ENCODE assay signal across 8 mouse cellular contexts in genomic region chr15:103240160-103241028, GRCm38 (mm10). TPM values are rescaled to one million over a fixed set of nuclear protein-coding genes. Genes with fewer than 3 reads are reported as not detected.
A peak's percentile ranks its signal among the peaks of the same experiment; 100 is the strongest.
DNase-seq lines count a peak whose midpoint lies in the region; ATAC-seq and TF ChIP-seq lines count a peak whose summit lies in the region.

Gene Hnrnpa1 (plus strand): TSS chr15:103240432.

- under 1% methylated on average over 47 of the region's 47 CpGs for WGBS in forebrain, embryonic 12.5 days
- under 1% methylated on average over 47 of the region's 47 CpGs for WGBS in heart, postnatal 0 days
- under 1% methylated on average over 47 of the region's 47 CpGs for WGBS in liver, embryonic 16.5 days (ENCODE audit: insufficient replicate concordance)
- under 1% methylated on average over 47 of the region's 47 CpGs for WGBS in neural tube, embryonic 13.5 days

- peaks cover 57% of the 10 kb centered on the region for H3K36me3 ChIP-seq in E14TG2a.4 (ENCODE audit: insufficient read depth, low read length)
- H3K36me3 ChIP-seq in forebrain, embryonic 12.5 days (replicated peaks) = peaks cover 41% of the 10 kb centered on the region
- H3K36me3 ChIP-seq in heart, postnatal 0 days (replicated peaks; ENCODE audit: control insufficient read depth, insufficient read depth, low read length) = peaks cover 34% of the 10 kb centered on the region
- peaks cover 39% of the 10 kb centered on the region for H3K36me3 ChIP-seq in liver, embryonic 16.5 days (ENCODE audit: control insufficient read depth, insufficient read depth)
- H3K36me3 ChIP-seq in neural tube, embryonic 13.5 days = peaks cover 39% of the 10 kb centered on the region

- peak; percentile 98 for DNase-seq in c-Kit-positive CD71-positive TER-119-positive erythroid progenitor cells, embryonic 14.5 days (ENCODE audit: low spot score)
- peak; percentile 100 for DNase-seq in heart, postnatal 0 days (ENCODE audit: low spot score)
- DNase-seq in kidney, postnatal 4 days = peak; percentile 89 to 95
- DNase-seq in testis, postnatal 10 days (ENCODE audit: low spot score) = peak; percentile 86

- no peaks in the 10 kb centered on the region for H3K27me3 ChIP-seq in E14TG2a.4 (ENCODE audit: insufficient read depth, low read length)
- no peaks in the 10 kb centered on the region for H3K27me3 ChIP-seq in forebrain, embryonic 12.5 days
- H3K27me3 ChIP-seq in heart, postnatal 0 days (ENCODE audit: control insufficient read depth, insufficient read depth, low read length) = no peaks in the 10 kb centered on the region
- no peaks in the 10 kb centered on the region for H3K27me3 ChIP-seq in liver, embryonic 16.5 days (ENCODE audit: control insufficient read depth, insufficient read depth, low read depth, low read length)
- H3K27me3 ChIP-seq in neural tube, embryonic 13.5 days = no peaks in the 10 kb centered on the region

- TF ChIP-seq CTCF in E14TG2a.4 (conservative IDR thresholded peaks at IDR 0.05; ENCODE audit: low read length) = no peak
- no peak for TF ChIP-seq CTCF in heart, postnatal 0 days (IDR thresholded peaks at IDR 0.05; ENCODE audit: low read depth)

- peak within 1 kb of the TSS; percentile 92 for H3K4me3 ChIP-seq in E14TG2a.4 (replicated peaks; ENCODE audit: low read length)
- H3K4me3 ChIP-seq in forebrain, embryonic 12.5 days (replicated peaks) = peak within 1 kb of the TSS; percentile 62
- peak within 1 kb of the TSS; percentile 65 for H3K4me3 ChIP-seq in heart, postnatal 0 days (ENCODE audit: low read depth, low read length)
- H3K4me3 ChIP-seq in liver, embryonic 16.5 days (ENCODE audit: low read depth, low read length) = peak within 1 kb of the TSS; percentile 86
- peak within 1 kb of the TSS; percentile 54 for H3K4me3 ChIP-seq in neural tube, embryonic 13.5 days

- no peaks in the 10 kb centered on the region for H3K9me3 ChIP-seq in E14TG2a.4 (ENCODE audit: low read length)
- no peaks in the 10 kb centered on the region for H3K9me3 ChIP-seq in forebrain, embryonic 12.5 days
- H3K9me3 ChIP-seq in heart, postnatal 0 days (replicated peaks; ENCODE audit: control insufficient read depth, low read length) = no peaks in the 10 kb centered on the region
- no peaks in the 10 kb centered on the region for H3K9me3 ChIP-seq in liver, embryonic 16.5 days (replicated peaks; ENCODE audit: control insufficient read depth, low read length)
- no peaks in the 10 kb centered on the region for H3K9me3 ChIP-seq in neural tube, embryonic 13.5 days

- peak within 1 kb of the TSS; percentile 78 for H3K9ac ChIP-seq in forebrain, embryonic 12.5 days
- peak within 1 kb of the TSS; percentile 84 for H3K9ac ChIP-seq in heart, postnatal 0 days (replicated peaks; ENCODE audit: low read depth, low read length)
- peak within 1 kb of the TSS; percentile 85 for H3K9ac ChIP-seq in liver, embryonic 16.5 days (ENCODE audit: low read depth, low read length)
- H3K9ac ChIP-seq in neural tube, embryonic 13.5 days = peak within 1 kb of the TSS; percentile 76

- H3K4me2 ChIP-seq in forebrain, embryonic 12.5 days = peak within 1 kb of the TSS; percentile 92
- peak within 1 kb of the TSS; percentile 62 for H3K4me2 ChIP-seq in heart, postnatal 0 days (ENCODE audit: low read depth, low read length)
- H3K4me2 ChIP-seq in liver, embryonic 16.5 days (ENCODE audit: low read depth, low read length) = peak within 1 kb of the TSS; percentile 85
- H3K4me2 ChIP-seq in neural tube, embryonic 13.5 days = peak within 1 kb of the TSS; percentile 91

- peak within 1 kb of the TSS; percentile 96 for H3K27ac ChIP-seq in forebrain, embryonic 12.5 days
- H3K27ac ChIP-seq in heart, postnatal 0 days (ENCODE audit: low read depth) = peak within 1 kb of the TSS; percentile 95
- peak within 1 kb of the TSS; percentile 99 for H3K27ac ChIP-seq in liver, embryonic 16.5 days (ENCODE audit: low read length)
- H3K27ac ChIP-seq in neural tube, embryonic 13.5 days (replicated peaks) = peak within 1 kb of the TSS; percentile 91

- peaks cover 56% of the 10 kb centered on the region for H3K4me1 ChIP-seq in E14TG2a.4 (replicated peaks; ENCODE audit: low read depth, low read length)
- peaks cover 44% of the 10 kb centered on the region for H3K4me1 ChIP-seq in forebrain, embryonic 12.5 days
- peaks cover 23% of the 10 kb centered on the region for H3K4me1 ChIP-seq in heart, postnatal 0 days (ENCODE audit: control insufficient read depth, insufficient read depth)
- H3K4me1 ChIP-seq in liver, embryonic 16.5 days (ENCODE audit: control insufficient read depth, low read depth, low read length) = peaks cover 31% of the 10 kb centered on the region
- H3K4me1 ChIP-seq in neural tube, embryonic 13.5 days (replicated peaks) = peaks cover 57% of the 10 kb centered on the region

- ATAC-seq in forebrain, embryonic 12.5 days (ENCODE audit: low FRiP score) = peak; percentile 91
- peak; percentile 89 for ATAC-seq in heart, postnatal 0 days (ENCODE audit: insufficient read depth, low read depth)
- peak; percentile 80 for ATAC-seq in liver, embryonic 16.5 days (ENCODE audit: low read depth)
- ATAC-seq in neural tube, embryonic 13.5 days (ENCODE audit: low read depth) = peak; percentile 94

- TF ChIP-seq EP300 in heart, postnatal 0 days (IDR thresholded peaks at IDR 0.05; ENCODE audit: low read depth) = peak; percentile 65; the same call in 1 of the 2 replicates

RNA-seq across cellular contexts. Expression of gene Hnrnpa1, which starts in this region (rescaled TPM):
- polyA plus RNA-seq in forebrain, embryonic 12.5 days (2016; fragmentation: Nextera tagmentation; extraction: Ambion mirVana) = 1,521 and 1,527 TPM in 2 replicates
- 37.0 and 88.5 TPM in 2 replicates for total RNA-seq in heart, postnatal 0 days (2014; rRNA removed; ENCODE audit: low replicate concordance)
- 260 and 284 TPM in 2 replicates for polyA plus RNA-seq in heart, postnatal 0 days (2015; fragmentation: Nextera tagmentation; extraction: Ambion mirVana)
- 174 and 193 TPM in 2 replicates for polyA plus RNA-seq in liver, embryonic 16.5 days (2015; fragmentation: Nextera tagmentation; extraction: Ambion mirVana)
- polyA plus RNA-seq in neural tube, embryonic 13.5 days (2015; fragmentation: Nextera tagmentation; extraction: Ambion mirVana) = 784 and 805 TPM in 2 replicates

Comparison
In these comparisons a context has a peak if more than half of its experiments do, and no peak if none do; other contexts are left out.
1. Peak in every context shown above with its lines: DNase-seq, ATAC-seq, H3K4me3 ChIP-seq and H3K27ac ChIP-seq.